Mouse (Mus musculus): Measurements from ENCODE around the gene Tle6. TPM values are rescaled to one million over a fixed set of nuclear protein-coding genes. Genes with fewer than 3 reads are reported as not detected.
A peak's percentile ranks its signal among the peaks of the same experiment; 100 is the strongest.

The Tle6 gene
- polyA plus RNA-seq, 1 experiment from 2014 or later: 4.8 TPM

- Histone ChIP-seq H3K36me3 (replicated peaks; ENCODE audit: control insufficient read depth, insufficient read depth) (peaks cover 38% of the 10 kb centered on the region), H3K4me3 (replicated peaks; ENCODE audit: low read length) (peak within 1 kb of the TSS; percentile 87), H3K4me1 (replicated peaks; ENCODE audit: control insufficient read depth, insufficient read depth, low read length) (peaks cover 17% of the 10 kb centered on the region), H3K27ac (peak within 1 kb of the TSS; percentile 92), H3K4me2 (replicated peaks) (peak within 1 kb of the TSS; percentile 93), H3K9me3 (ENCODE audit: control insufficient read depth, low read length) (no peaks in the 10 kb centered on the region), H3K9ac (peak within 1 kb of the TSS; percentile 88), H3K27me3 (ENCODE audit: control insufficient read depth, insufficient read depth, low read length) (no peaks in the 10 kb centered on the region)
- DNase-seq (ENCODE audit: low spot score) (peak; percentile 94), ATAC-seq (ENCODE audit: low FRiP score) (peak; percentile 89)
- 5% methylated on average over 40 of the region's 40 CpGs for WGBS
Measured at GRCm38 (mm10) chr10:81626994-81627835, 26.3 kb upstream of the Tle6 start, which contains the start of gene Sirt6. Gene Sirt6 (minus strand): TSS chr10:81627797.

- Histone ChIP-seq H3K9ac (peak overlapping the region; percentile 88), H3K4me3 (replicated peaks; ENCODE audit: low read length) (peak overlapping the region; percentile 87), H3K36me3 (replicated peaks; ENCODE audit: control insufficient read depth, insufficient read depth) (peaks cover 46% of the 10 kb centered on the region), H3K27ac (peak overlapping the region; percentile 92), H3K4me2 (replicated peaks) (peak overlapping the region; percentile 93), H3K27me3 (ENCODE audit: control insufficient read depth, insufficient read depth, low read length) (no peaks in the 10 kb centered on the region), H3K4me1 (replicated peaks; ENCODE audit: control insufficient read depth, insufficient read depth, low read length) (peaks cover 17% of the 10 kb centered on the region), H3K9me3 (ENCODE audit: control insufficient read depth, low read length) (no peaks in the 10 kb centered on the region)
- DNase-seq (ENCODE audit: low spot score) (no peak), ATAC-seq (ENCODE audit: low FRiP score) (no peak)
- 95% methylated on average over 22 of the region's 22 CpGs for WGBS
Measured at GRCm38 (mm10) chr10:81626101-81626993, 25.5 kb upstream of the Tle6 start.

- Histone ChIP-seq H3K9me3 (ENCODE audit: control insufficient read depth, low read length) (no peaks in the 10 kb centered on the region), H3K27ac (no peak overlapping the region), H3K9ac (no peak overlapping the region), H3K36me3 (replicated peaks; ENCODE audit: control insufficient read depth, insufficient read depth) (peaks cover 53% of the 10 kb centered on the region), H3K4me3 (replicated peaks; ENCODE audit: low read length) (no peak overlapping the region), H3K4me2 (replicated peaks) (no peak overlapping the region), H3K4me1 (replicated peaks; ENCODE audit: control insufficient read depth, insufficient read depth, low read length) (peaks cover 16% of the 10 kb centered on the region), H3K27me3 (ENCODE audit: control insufficient read depth, insufficient read depth, low read length) (no peaks in the 10 kb centered on the region)
- WGBS: 60% methylated on average over 8 of the region's 8 CpGs
- ATAC-seq (ENCODE audit: low FRiP score): no peak
- DNase-seq (ENCODE audit: low spot score): no peak
Measured at GRCm38 (mm10) chr10:81623441-81623840, 22.6 kb upstream of the Tle6 start.

GRCm38 (mm10) chr10:81620786-81621185 lies 19.9 kb upstream of the Tle6 start:
- DNase-seq (ENCODE audit: low spot score): no peak
- H3K27me3 ChIP-seq (ENCODE audit: control insufficient read depth, insufficient read depth, low read length): no peaks in the 10 kb centered on the region
- 60% methylated on average over 9 of the region's 9 CpGs for WGBS
- no peaks in the 10 kb centered on the region for H3K9me3 ChIP-seq (ENCODE audit: control insufficient read depth, low read length)
- peaks cover 47% of the 10 kb centered on the region for H3K36me3 ChIP-seq (replicated peaks; ENCODE audit: control insufficient read depth, insufficient read depth)
- ATAC-seq (ENCODE audit: low FRiP score): no peak
- H3K4me3 ChIP-seq (replicated peaks; ENCODE audit: low read length): no peak overlapping the region
- H3K9ac ChIP-seq: no peak overlapping the region
- H3K27ac ChIP-seq: no peak overlapping the region
- no peaks in the 10 kb centered on the region for H3K4me1 ChIP-seq (replicated peaks; ENCODE audit: control insufficient read depth, insufficient read depth, low read length)
- no peak overlapping the region for H3K4me2 ChIP-seq (replicated peaks)

GRCm38 (mm10) chr10:81619976-81620375 lies 19.1 kb upstream of the Tle6 start:
- H3K36me3 ChIP-seq (replicated peaks; ENCODE audit: control insufficient read depth, insufficient read depth): peaks cover 39% of the 10 kb centered on the region
- 93% methylated on average over 5 of the region's 5 CpGs for WGBS
- no peak overlapping the region for H3K4me3 ChIP-seq (replicated peaks; ENCODE audit: low read length)
- no peaks in the 10 kb centered on the region for H3K9me3 ChIP-seq (ENCODE audit: control insufficient read depth, low read length)
- no peaks in the 10 kb centered on the region for H3K4me1 ChIP-seq (replicated peaks; ENCODE audit: control insufficient read depth, insufficient read depth, low read length)
- H3K9ac ChIP-seq: no peak overlapping the region
- no peak overlapping the region for H3K27ac ChIP-seq
- ATAC-seq (ENCODE audit: low FRiP score) (no peak), DNase-seq (ENCODE audit: low spot score) (no peak)
- no peak overlapping the region for H3K4me2 ChIP-seq (replicated peaks)
- no peaks in the 10 kb centered on the region for H3K27me3 ChIP-seq (ENCODE audit: control insufficient read depth, insufficient read depth, low read length)

- no peak overlapping the region for H3K27ac ChIP-seq
- 62% methylated on average over 6 of the region's 6 CpGs for WGBS
- no peak for ATAC-seq (ENCODE audit: low FRiP score)
- H3K4me3 ChIP-seq (replicated peaks; ENCODE audit: low read length): no peak overlapping the region
- no peaks in the 10 kb centered on the region for H3K4me1 ChIP-seq (replicated peaks; ENCODE audit: control insufficient read depth, insufficient read depth, low read length)
- no peak overlapping the region for H3K4me2 ChIP-seq (replicated peaks)
- DNase-seq (ENCODE audit: low spot score): no peak
- H3K9me3 ChIP-seq (ENCODE audit: control insufficient read depth, low read length): no peaks in the 10 kb centered on the region
- no peak overlapping the region for H3K9ac ChIP-seq
- no peaks in the 10 kb centered on the region for H3K27me3 ChIP-seq (ENCODE audit: control insufficient read depth, insufficient read depth, low read length)
- H3K36me3 ChIP-seq (replicated peaks; ENCODE audit: control insufficient read depth, insufficient read depth): no peaks in the 10 kb centered on the region
Measured at GRCm38 (mm10) chr10:81615486-81615885, 14.6 kb upstream of the Tle6 start.

DNA sequence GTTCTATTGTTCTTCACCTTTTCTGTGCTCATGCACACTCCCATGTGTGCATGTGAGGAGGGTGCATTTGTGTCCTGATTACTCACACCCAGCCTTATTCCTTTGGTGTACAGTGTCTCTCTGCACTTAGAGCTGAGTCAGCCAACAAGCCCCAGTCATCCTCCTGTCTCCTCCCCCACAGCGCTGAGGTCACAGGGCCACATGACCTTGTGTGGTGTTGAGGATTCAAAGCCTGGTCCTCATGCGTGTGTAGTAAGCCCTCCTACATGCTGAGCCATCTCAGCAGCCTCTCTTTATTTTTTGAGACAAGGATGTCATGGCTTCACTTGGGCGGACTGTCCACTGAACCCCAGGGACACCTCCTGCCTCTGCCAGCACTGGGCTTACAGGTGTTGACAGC lies 11.9 kb upstream of the Tle6 start:
- ATAC-seq (ENCODE audit: low FRiP score): no peak
- Histone ChIP-seq H3K4me2 (replicated peaks) (no peak overlapping the region), H3K9ac (no peak overlapping the region), H3K4me3 (replicated peaks; ENCODE audit: low read length) (no peak overlapping the region), H3K27ac (no peak overlapping the region), H3K9me3 (ENCODE audit: control insufficient read depth, low read length) (no peaks in the 10 kb centered on the region), H3K4me1 (replicated peaks; ENCODE audit: control insufficient read depth, insufficient read depth, low read length) (no peaks in the 10 kb centered on the region), H3K36me3 (replicated peaks; ENCODE audit: control insufficient read depth, insufficient read depth) (no peaks in the 10 kb centered on the region), H3K27me3 (ENCODE audit: control insufficient read depth, insufficient read depth, low read length) (no peaks in the 10 kb centered on the region)
- no peak for DNase-seq (ENCODE audit: low spot score)
- 75% methylated on average over 3 of the region's 3 CpGs for WGBS

DNA sequence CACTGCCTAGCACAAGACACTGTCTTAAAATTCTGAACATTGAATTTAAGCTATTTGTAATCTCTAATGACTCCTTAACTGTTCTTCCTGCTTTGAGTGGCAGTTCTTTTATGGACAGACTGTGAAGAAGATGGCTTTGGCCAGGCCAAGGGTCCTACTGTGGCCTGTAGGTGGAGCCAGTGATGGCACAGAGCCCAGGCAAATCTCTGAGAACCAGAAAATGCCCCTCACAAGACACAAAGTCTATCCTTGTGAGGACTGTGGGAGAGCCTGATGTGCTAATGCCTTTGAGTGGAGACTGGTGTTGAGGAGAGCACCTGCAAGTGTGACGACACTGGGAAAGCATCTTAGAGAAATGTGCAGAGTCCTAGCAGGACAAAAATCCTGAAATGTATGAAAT lies 7.4 kb upstream of the Tle6 start:
- WGBS: 94% methylated on average over 1 of the region's 1 CpGs
- Histone ChIP-seq H3K4me3 (replicated peaks; ENCODE audit: low read length) (no peak overlapping the region), H3K36me3 (replicated peaks; ENCODE audit: control insufficient read depth, insufficient read depth) (no peaks in the 10 kb centered on the region), H3K9me3 (ENCODE audit: control insufficient read depth, low read length) (no peaks in the 10 kb centered on the region), H3K27ac (no peak overlapping the region), H3K27me3 (ENCODE audit: control insufficient read depth, insufficient read depth, low read length) (no peaks in the 10 kb centered on the region), H3K9ac (no peak overlapping the region), H3K4me2 (replicated peaks) (no peak overlapping the region), H3K4me1 (replicated peaks; ENCODE audit: control insufficient read depth, insufficient read depth, low read length) (peaks cover 13% of the 10 kb centered on the region)
- ATAC-seq (ENCODE audit: low FRiP score) (no peak), DNase-seq (ENCODE audit: low spot score) (no peak)
